Mouse (Mus musculus): Measurements from ENCODE around the gene Rpl19.

- TF ChIP-seq POU5F1 (IDR thresholded peaks at IDR 0.05; ENCODE audit: borderline replicate concordance, low read length) = no peak
- TF ChIP-seq CTCF (conservative IDR thresholded peaks at IDR 0.05; ENCODE audit: low read length) = peak; percentile 63
These were observed 38.7 kb upstream of the Rpl19 start for GRCm38 (mm10) chr11:97987551-97988526.

Data from E14TG2a.4 (cell line).